Mouse (Mus musculus) stomach, postnatal 0 days (tissue): ENCODE measurements around the gene Nfyb. TPM values are rescaled to one million over a fixed set of nuclear protein-coding genes. Genes with fewer than 3 reads are reported as not detected.
A peak's percentile ranks its signal among the peaks of the same experiment; 100 is the strongest.

ENCODE experiments used
- ATAC-seq: fragments of 200-750 bp; cut with Nextera tagmentation; 2 replicates; pipeline ENCODE4 v1.8.0; 2017; ENCODE audit not compliant: low FRiP score, low TSS enrichment
- DNase-seq: peaks from one replicate; pipeline ENCODE4 v3.0.0-alpha.2; 2016; ENCODE audit warnings: low spot score
- H3K27ac ChIP-seq: fragments of 300-500 bp; sonication (generic); replicated peaks from 2 replicates; pipeline ENCODE4 v1.5.1; 2014; ENCODE audit warnings: mild to moderate bottlenecking, control low read depth
- H3K27me3 ChIP-seq: fragments of 300-500 bp; sonication (generic); 2 replicates; pipeline ENCODE4 v1.6.1; 2014; ENCODE audit warnings: low read length; ENCODE audit not compliant: control insufficient read depth, insufficient read depth
- H3K36me3 ChIP-seq: fragments of 300-500 bp; sonication (generic); 2 replicates; pipeline ENCODE4 v1.6.1; 2014; ENCODE audit warnings: low read length, mixed read lengths; ENCODE audit not compliant: control insufficient read depth, insufficient read depth
- H3K4me1 ChIP-seq: fragments of 300-500 bp; sonication (generic); replicated peaks from 2 replicates; pipeline ENCODE4 v1.6.1; 2014; ENCODE audit warnings: antibody characterized with exemption; ENCODE audit not compliant: control insufficient read depth, insufficient read depth
- H3K4me2 ChIP-seq: fragments of 300-500 bp; sonication (generic); replicated peaks from 2 replicates; pipeline ENCODE4 v1.6.1; 2014; ENCODE audit warnings: low read depth, mild to moderate bottlenecking, control low read depth, moderate library complexity
- H3K4me3 ChIP-seq: fragments of 300-500 bp; sonication (generic); 2 replicates; pipeline ENCODE4 v1.5.1; 2014; ENCODE audit warnings: low read depth, low read length, control low read depth
- H3K9ac ChIP-seq: fragments of 300-500 bp; sonication (generic); 2 replicates; pipeline ENCODE4 v1.6.1; 2014; ENCODE audit warnings: mild to moderate bottlenecking, low read length, control low read depth, mixed read lengths
- H3K9me3 ChIP-seq: fragments of 300-500 bp; sonication (generic); 2 replicates; pipeline ENCODE4 v1.6.1; 2016; ENCODE audit warnings: low read length; ENCODE audit not compliant: control insufficient read depth
- CTCF ChIP-seq: IDR thresholded peaks from 2 replicates; pipeline ENCODE4 v1.5.1; 2016; ENCODE audit warnings: antibody characterized with exemption, low read depth, mild to moderate bottlenecking, moderate library complexity
- EP300 ChIP-seq: optimal IDR thresholded peaks from 2 replicates; pipeline ENCODE3; 2016; ENCODE audit warnings: antibody characterized with exemption
- WGBS: fragments of 180-500 bp; shearing (Covaris S2); extraction: QIAGEN DNeasy Blood & Tissue Kit; methylation state at CpG from one replicate; pipeline ENCODE4 v1.1.7; 2014; 5-methylcytosine and 5-hydroxymethylcytosine counted together
- polyA plus RNA-seq: library from polyadenylated mRNA; unstranded; fragments of >200 nt; fragmentation: Nextera tagmentation; extraction: Ambion mirVana; gene quantifications from 2 replicates; pipeline ENCODE4 v1.2.1, GENCODE M21; 2015

Nfyb gene
- polyA plus RNA-seq, 1 experiment from 2014 or later = 20.3 TPM

GRCm38 (mm10) chr10:82796471-82797118 is 32.7 kb upstream of the Nfyb start:
- WGBS = 41% methylated on average over 12 of the region's 12 CpGs
- H3K27me3 ChIP-seq = no peaks in the 10 kb centered on the region
- no peak overlapping the region for H3K4me2 ChIP-seq
- no peak overlapping the region for H3K27ac ChIP-seq
- H3K4me1 ChIP-seq = no peaks in the 10 kb centered on the region
- ATAC-seq = no peak
- no peak for DNase-seq
- H3K4me3 ChIP-seq = no peak overlapping the region
- no peak for TF ChIP-seq EP300
- no peak for TF ChIP-seq CTCF
- no peak overlapping the region for H3K9ac ChIP-seq
- H3K9me3 ChIP-seq = no peaks in the 10 kb centered on the region
- no peaks in the 10 kb centered on the region for H3K36me3 ChIP-seq

- TF ChIP-seq CTCF = no peak
- no peak for TF ChIP-seq EP300
- H3K36me3 ChIP-seq = no peaks in the 10 kb centered on the region
- 39% methylated on average over 8 of the region's 8 CpGs for WGBS
- no peak; the same call in 1 of the 2 replicates for ATAC-seq
- no peak overlapping the region for H3K27ac ChIP-seq
- H3K27me3 ChIP-seq = no peaks in the 10 kb centered on the region
- no peaks in the 10 kb centered on the region for H3K4me1 ChIP-seq
- no peak overlapping the region for H3K9ac ChIP-seq
- H3K4me2 ChIP-seq = peak overlapping the region; percentile 24
- peak overlapping the region; percentile 21; the same call in 1 of the 2 replicates for H3K4me3 ChIP-seq
- DNase-seq = no peak
- no peaks in the 10 kb centered on the region for H3K9me3 ChIP-seq
Measured at GRCm38 (mm10) chr10:82795767-82796166, 31.8 kb upstream of the Nfyb start.

DNA sequence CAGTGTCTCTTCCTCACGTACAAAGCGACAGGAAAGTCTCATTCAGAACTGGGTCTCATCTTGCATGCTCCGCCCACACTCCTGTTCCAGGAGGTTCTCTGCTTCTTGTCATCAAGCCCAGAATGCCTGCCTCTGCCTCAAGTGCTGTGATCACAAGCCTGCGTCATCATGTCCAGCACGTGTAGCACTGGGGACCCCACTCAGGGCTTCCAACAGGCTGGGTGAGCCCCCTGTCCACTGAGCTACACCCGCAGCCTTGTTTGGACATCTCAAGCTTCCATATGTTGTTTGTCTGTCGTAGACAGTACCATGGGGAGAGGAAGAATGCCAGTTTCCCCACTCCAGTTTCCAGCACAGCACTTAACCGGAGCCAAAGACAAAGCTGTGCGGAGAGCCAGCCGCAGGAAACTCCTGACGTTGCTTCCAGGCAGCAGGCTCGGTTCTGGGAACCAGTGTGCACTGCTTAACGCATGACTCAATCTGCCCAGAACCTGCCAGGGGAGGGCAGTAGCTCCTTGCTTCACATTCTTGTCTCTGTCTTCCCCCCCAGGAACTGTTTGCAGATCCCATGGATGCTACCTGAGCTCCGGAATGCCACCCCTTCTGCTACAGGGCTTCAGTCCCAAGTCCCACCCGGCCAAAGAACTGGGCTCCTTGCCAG is 31.3 kb upstream of the Nfyb start:
- Histone ChIP-seq H3K36me3 (no peaks in the 10 kb centered on the region), H3K9me3 (no peaks in the 10 kb centered on the region), H3K4me3 (peak overlapping the region; percentile 21), H3K9ac (no peak overlapping the region), H3K27me3 (no peaks in the 10 kb centered on the region), H3K4me1 (no peaks in the 10 kb centered on the region), H3K27ac (0 out of 2 replicates have a peak overlapping the region, but pooled peaks have one; percentile 46), H3K4me2 (peak overlapping the region; percentile 24)
- DNase-seq (peak; percentile 68), ATAC-seq (peak; percentile 82)
- TF ChIP-seq CTCF = peak; percentile 73
- no peak for TF ChIP-seq EP300
- 16% methylated on average over 15 of the region's 15 CpGs for WGBS

DNA sequence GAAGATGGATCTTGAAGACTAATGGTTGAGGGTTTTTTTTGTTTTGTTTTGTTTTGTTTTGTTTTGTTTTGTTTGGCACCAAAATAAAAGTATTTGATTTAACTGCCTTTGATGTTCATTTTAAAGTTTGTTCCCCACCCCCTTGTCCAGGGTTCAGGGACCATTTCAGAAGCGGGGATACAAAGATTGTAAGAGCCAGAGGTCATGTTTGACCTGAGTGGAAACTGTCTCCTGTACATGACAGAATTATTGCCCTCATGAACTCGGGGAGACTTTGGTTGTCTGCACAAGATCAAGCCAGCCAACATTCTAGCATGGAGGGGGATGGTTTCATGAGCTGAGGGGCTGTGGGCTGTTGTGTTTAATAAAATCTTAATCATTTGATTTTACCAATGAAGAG is 28.4 kb upstream of the Nfyb start:
- no peaks in the 10 kb centered on the region for H3K9me3 ChIP-seq
- H3K27ac ChIP-seq = no peak overlapping the region
- H3K36me3 ChIP-seq = no peaks in the 10 kb centered on the region
- DNase-seq (no peak), ATAC-seq (no peak)
- no peak overlapping the region for H3K4me3 ChIP-seq
- no peak for TF ChIP-seq CTCF
- no peak for TF ChIP-seq EP300
- WGBS = 65% methylated on average over 2 of the region's 2 CpGs
- H3K4me2 ChIP-seq = no peak overlapping the region
- no peak overlapping the region for H3K9ac ChIP-seq
- no peaks in the 10 kb centered on the region for H3K27me3 ChIP-seq
- no peaks in the 10 kb centered on the region for H3K4me1 ChIP-seq

DNA sequence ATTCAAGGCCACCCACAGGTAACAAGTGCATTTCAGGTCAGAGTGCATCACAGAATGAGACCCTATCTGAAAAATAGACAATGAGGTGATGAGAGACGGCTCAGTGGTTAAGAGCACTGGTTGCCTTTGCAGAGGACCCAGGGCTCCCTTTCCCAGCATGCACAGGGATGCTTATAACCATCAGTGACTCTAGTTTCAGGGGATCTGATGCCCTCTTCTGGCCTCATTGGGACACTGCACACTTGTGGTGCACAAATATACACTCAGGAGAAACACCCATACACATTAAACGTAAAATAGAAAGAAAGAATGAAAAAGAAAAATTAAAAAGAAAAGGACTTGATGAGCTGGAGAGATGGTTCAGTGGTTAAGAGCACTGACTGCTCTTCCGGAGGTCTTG is 27.8 kb upstream of the Nfyb start:
- 97% methylated on average over 3 of the region's 3 CpGs for WGBS
- H3K36me3 ChIP-seq = no peaks in the 10 kb centered on the region
- DNase-seq (no peak), ATAC-seq (no peak)
- no peak overlapping the region for H3K9ac ChIP-seq
- no peak overlapping the region for H3K4me3 ChIP-seq
- H3K4me1 ChIP-seq = no peaks in the 10 kb centered on the region
- TF ChIP-seq EP300 (no peak), CTCF (no peak)
- no peak overlapping the region for H3K4me2 ChIP-seq
- no peaks in the 10 kb centered on the region for H3K9me3 ChIP-seq
- no peaks in the 10 kb centered on the region for H3K27me3 ChIP-seq
- no peak overlapping the region for H3K27ac ChIP-seq

- ATAC-seq = peak; percentile 61; the same call in 1 of the 2 replicates
- H3K36me3 ChIP-seq = no peaks in the 10 kb centered on the region
- no peak overlapping the region for H3K4me3 ChIP-seq
- no peak for DNase-seq
- 78% methylated on average over 5 of the region's 5 CpGs for WGBS
- no peaks in the 10 kb centered on the region for H3K27me3 ChIP-seq
- no peaks in the 10 kb centered on the region for H3K4me1 ChIP-seq
- H3K9me3 ChIP-seq = no peaks in the 10 kb centered on the region
- TF ChIP-seq CTCF (no peak), EP300 (no peak)
- no peak overlapping the region for H3K9ac ChIP-seq
- H3K27ac ChIP-seq = no peak overlapping the region
- H3K4me2 ChIP-seq = no peak overlapping the region
Measured at GRCm38 (mm10) chr10:82790504-82790903, 26.6 kb upstream of the Nfyb start.
